Mouse (Mus musculus): ENCODE measurements at regions not wholly inside any gene's neighbourhood (a gene's known extent, or its start where the extent isn't known, plus 50 kb on each side); places are given as distances from the start of the nearest gene placed in this dataset.
A peak's percentile ranks its signal among the peaks of the same experiment; 100 is the strongest.

DNA sequence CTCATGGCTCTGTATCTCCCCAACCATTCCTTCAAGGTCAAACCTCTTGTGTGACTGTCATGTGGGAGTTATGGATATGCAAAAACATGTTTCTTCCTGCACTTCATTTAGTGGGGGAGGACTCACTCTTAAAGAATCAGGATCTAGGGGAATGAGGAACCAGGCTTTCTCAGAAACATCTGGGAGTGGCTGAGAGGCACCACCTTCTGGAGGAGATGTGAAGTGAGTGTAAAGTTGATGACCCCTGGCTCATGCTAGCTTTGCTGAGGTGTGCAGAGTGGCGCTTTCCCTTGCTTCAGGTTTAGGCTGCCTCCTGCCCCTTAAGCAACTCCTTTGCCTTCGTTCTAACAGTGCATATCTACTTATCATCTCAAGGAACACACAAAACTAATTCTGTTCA, 119.6 kb upstream of the Rnd3 start:
- peak; percentile 15; the same call in 1 of the 2 replicates for TF ChIP-seq CTCF (IDR thresholded peaks at IDR 0.05; ENCODE audit: borderline replicate concordance, insufficient read depth, low read length)
- no peak for TF ChIP-seq POLR2A (IDR thresholded peaks at IDR 0.05; ENCODE audit: low read depth, low read length)

Measured in embryonic fibroblast, embryonic 13.5 days (primary cell).